Mouse (Mus musculus): Measurements from ENCODE around the gene Gm37240. TPM values are rescaled to one million over a fixed set of nuclear protein-coding genes. Genes with fewer than 3 reads are reported as not detected.

The Gm37240 gene
- polyA plus RNA-seq, 1 experiment from 2014 or later: 0.43 TPM

- Histone ChIP-seq H3K4me3 (ENCODE audit: low read depth, low read length) (no peak overlapping the region), H3K4me2 (ENCODE audit: low read depth, low read length, severe bottlenecking) (no peak overlapping the region), H3K9ac (ENCODE audit: low read length) (no peak overlapping the region), H3K36me3 (ENCODE audit: control insufficient read depth, insufficient read depth, low read length) (no peaks in the 10 kb centered on the region), H3K27ac (ENCODE audit: low read depth, low read length) (no peak overlapping the region), H3K9me3 (ENCODE audit: control insufficient read depth, low read length) (no peaks in the 10 kb centered on the region), H3K27me3 (ENCODE audit: control insufficient read depth, insufficient read depth, low read length) (no peaks in the 10 kb centered on the region), H3K4me1 (replicated peaks; ENCODE audit: control insufficient read depth, insufficient read depth, low read length) (no peaks in the 10 kb centered on the region)
- WGBS: 92% methylated on average over 7 of the region's 7 CpGs
- no peak for ATAC-seq (replicated peaks; ENCODE audit: low FRiP score)
- no peak for DNase-seq (ENCODE audit: low spot score)
Measured at GRCm38 (mm10) chr3:85713936-85714709, 173.2 kb downstream of the Gm37240 start.

- 59% methylated on average over 8 of the region's 8 CpGs for WGBS
- Histone ChIP-seq H3K36me3 (ENCODE audit: control insufficient read depth, insufficient read depth, low read length) (no peaks in the 10 kb centered on the region), H3K27me3 (ENCODE audit: control insufficient read depth, insufficient read depth, low read length) (no peaks in the 10 kb centered on the region), H3K4me1 (replicated peaks; ENCODE audit: control insufficient read depth, insufficient read depth, low read length) (no peaks in the 10 kb centered on the region), H3K27ac (ENCODE audit: low read depth, low read length) (no peak overlapping the region), H3K4me3 (ENCODE audit: low read depth, low read length) (no peak overlapping the region), H3K9me3 (ENCODE audit: control insufficient read depth, low read length) (no peaks in the 10 kb centered on the region), H3K4me2 (ENCODE audit: low read depth, low read length, severe bottlenecking) (no peak overlapping the region), H3K9ac (ENCODE audit: low read length) (no peak overlapping the region)
- ATAC-seq (replicated peaks; ENCODE audit: low FRiP score) (no peak), DNase-seq (ENCODE audit: low spot score) (no peak)
Measured at GRCm38 (mm10) chr3:85710695-85711094, 176.6 kb downstream of the Gm37240 start.

- no peaks in the 10 kb centered on the region for H3K36me3 ChIP-seq (ENCODE audit: control insufficient read depth, insufficient read depth, low read length)
- H3K4me3 ChIP-seq (ENCODE audit: low read depth, low read length): no peak overlapping the region
- no peaks in the 10 kb centered on the region for H3K9me3 ChIP-seq (ENCODE audit: control insufficient read depth, low read length)
- no peak for DNase-seq (ENCODE audit: low spot score)
- no peak overlapping the region for H3K27ac ChIP-seq (ENCODE audit: low read depth, low read length)
- no peaks in the 10 kb centered on the region for H3K4me1 ChIP-seq (replicated peaks; ENCODE audit: control insufficient read depth, insufficient read depth, low read length)
- WGBS: 46% methylated on average over 7 of the region's 7 CpGs
- no peak overlapping the region for H3K4me2 ChIP-seq (ENCODE audit: low read depth, low read length, severe bottlenecking)
- ATAC-seq (replicated peaks; ENCODE audit: low FRiP score): no peak
- no peaks in the 10 kb centered on the region for H3K27me3 ChIP-seq (ENCODE audit: control insufficient read depth, insufficient read depth, low read length)
- no peak overlapping the region for H3K9ac ChIP-seq (ENCODE audit: low read length)
Measured at GRCm38 (mm10) chr3:85707421-85707820, 179.9 kb downstream of the Gm37240 start.

GRCm38 (mm10) chr3:85703141-85703882 is 184.0 kb downstream of the Gm37240 start:
- H3K9me3 ChIP-seq (ENCODE audit: control insufficient read depth, low read length): no peaks in the 10 kb centered on the region
- ATAC-seq (replicated peaks; ENCODE audit: low FRiP score) (no peak), DNase-seq (ENCODE audit: low spot score) (no peak)
- no peaks in the 10 kb centered on the region for H3K4me1 ChIP-seq (replicated peaks; ENCODE audit: control insufficient read depth, insufficient read depth, low read length)
- no peak overlapping the region for H3K9ac ChIP-seq (ENCODE audit: low read length)
- H3K36me3 ChIP-seq (ENCODE audit: control insufficient read depth, insufficient read depth, low read length): no peaks in the 10 kb centered on the region
- no peak overlapping the region for H3K4me2 ChIP-seq (ENCODE audit: low read depth, low read length, severe bottlenecking)
- no peak overlapping the region for H3K4me3 ChIP-seq (ENCODE audit: low read depth, low read length)
- 56% methylated on average over 6 of the region's 6 CpGs for WGBS
- H3K27me3 ChIP-seq (ENCODE audit: control insufficient read depth, insufficient read depth, low read length): no peaks in the 10 kb centered on the region
- H3K27ac ChIP-seq (ENCODE audit: low read depth, low read length): no peak overlapping the region

GRCm38 (mm10) chr3:85698496-85698895 is 188.8 kb downstream of the Gm37240 start:
- WGBS: 82% methylated on average over 4 of the region's 4 CpGs
- Histone ChIP-seq H3K4me3 (ENCODE audit: low read depth, low read length) (no peak overlapping the region), H3K9me3 (ENCODE audit: control insufficient read depth, low read length) (no peaks in the 10 kb centered on the region), H3K4me1 (replicated peaks; ENCODE audit: control insufficient read depth, insufficient read depth, low read length) (no peaks in the 10 kb centered on the region), H3K27me3 (ENCODE audit: control insufficient read depth, insufficient read depth, low read length) (no peaks in the 10 kb centered on the region), H3K4me2 (ENCODE audit: low read depth, low read length, severe bottlenecking) (no peak overlapping the region), H3K36me3 (ENCODE audit: control insufficient read depth, insufficient read depth, low read length) (no peaks in the 10 kb centered on the region), H3K27ac (ENCODE audit: low read depth, low read length) (no peak overlapping the region), H3K9ac (ENCODE audit: low read length) (no peak overlapping the region)
- no peak for ATAC-seq (replicated peaks; ENCODE audit: low FRiP score)
- no peak for DNase-seq (ENCODE audit: low spot score)

GRCm38 (mm10) chr3:85695056-85695455 is 192.3 kb downstream of the Gm37240 start:
- H3K27me3 ChIP-seq (ENCODE audit: control insufficient read depth, insufficient read depth, low read length): no peaks in the 10 kb centered on the region
- no peak overlapping the region for H3K9ac ChIP-seq (ENCODE audit: low read length)
- WGBS: 76% methylated on average over 3 of the region's 3 CpGs
- no peak overlapping the region for H3K27ac ChIP-seq (ENCODE audit: low read depth, low read length)
- H3K4me3 ChIP-seq (ENCODE audit: low read depth, low read length): no peak overlapping the region
- DNase-seq (ENCODE audit: low spot score) (no peak), ATAC-seq (replicated peaks; ENCODE audit: low FRiP score) (no peak)
- H3K9me3 ChIP-seq (ENCODE audit: control insufficient read depth, low read length): no peaks in the 10 kb centered on the region
- H3K36me3 ChIP-seq (ENCODE audit: control insufficient read depth, insufficient read depth, low read length): no peaks in the 10 kb centered on the region
- no peak overlapping the region for H3K4me2 ChIP-seq (ENCODE audit: low read depth, low read length, severe bottlenecking)
- no peaks in the 10 kb centered on the region for H3K4me1 ChIP-seq (replicated peaks; ENCODE audit: control insufficient read depth, insufficient read depth, low read length)

- Histone ChIP-seq H3K4me3 (ENCODE audit: low read depth, low read length) (no peak overlapping the region), H3K27me3 (ENCODE audit: control insufficient read depth, insufficient read depth, low read length) (no peaks in the 10 kb centered on the region), H3K27ac (ENCODE audit: low read depth, low read length) (no peak overlapping the region), H3K4me1 (replicated peaks; ENCODE audit: control insufficient read depth, insufficient read depth, low read length) (no peaks in the 10 kb centered on the region), H3K9me3 (ENCODE audit: control insufficient read depth, low read length) (no peaks in the 10 kb centered on the region), H3K36me3 (ENCODE audit: control insufficient read depth, insufficient read depth, low read length) (no peaks in the 10 kb centered on the region), H3K9ac (ENCODE audit: low read length) (no peak overlapping the region), H3K4me2 (ENCODE audit: low read depth, low read length, severe bottlenecking) (no peak overlapping the region)
- WGBS: 41% methylated on average over 3 of the region's 3 CpGs
- ATAC-seq (replicated peaks; ENCODE audit: low FRiP score) (no peak), DNase-seq (ENCODE audit: low spot score) (no peak)
Measured at GRCm38 (mm10) chr3:85693013-85693412, 194.3 kb downstream of the Gm37240 start.

- 70% methylated on average over 4 of the region's 4 CpGs for WGBS
- no peak overlapping the region for H3K9ac ChIP-seq (ENCODE audit: low read length)
- H3K4me3 ChIP-seq (ENCODE audit: low read depth, low read length): no peak overlapping the region
- H3K27me3 ChIP-seq (ENCODE audit: control insufficient read depth, insufficient read depth, low read length): no peaks in the 10 kb centered on the region
- no peak overlapping the region for H3K4me2 ChIP-seq (ENCODE audit: low read depth, low read length, severe bottlenecking)
- no peaks in the 10 kb centered on the region for H3K36me3 ChIP-seq (ENCODE audit: control insufficient read depth, insufficient read depth, low read length)
- no peak for ATAC-seq (replicated peaks; ENCODE audit: low FRiP score)
- no peak for DNase-seq (ENCODE audit: low spot score)
- no peak overlapping the region for H3K27ac ChIP-seq (ENCODE audit: low read depth, low read length)
- no peaks in the 10 kb centered on the region for H3K4me1 ChIP-seq (replicated peaks; ENCODE audit: control insufficient read depth, insufficient read depth, low read length)
- no peaks in the 10 kb centered on the region for H3K9me3 ChIP-seq (ENCODE audit: control insufficient read depth, low read length)
Measured at GRCm38 (mm10) chr3:85691134-85691533, 196.2 kb downstream of the Gm37240 start.

Data from forebrain, embryonic 11.5 days (tissue).